Mouse (Mus musculus) megakaryocyte, adult 5-6 weeks (primary cell): ENCODE measurements around the gene Ncoa1. TPM values are rescaled to one million over a fixed set of nuclear protein-coding genes. Genes with fewer than 3 reads are reported as not detected.
"Not testable (repeated sequence)": the region's sequence is repeated elsewhere in the genome, so short reads cannot be mapped to it uniquely, and the experiment has no call there.

Experiments used
- ATAC-seq: 2 replicates; pipeline ENCODE4 v1.8.0; 2016; ENCODE audit warnings: mild to moderate bottlenecking, inconsistent platforms; ENCODE audit not compliant: poor library complexity, severe bottlenecking
- total RNA-seq, 2 experiments: library from RNA; stranded (forward) in 1 of 2; stranded (reverse) in 1 of 2; fragments of 153-499, 151-499 nt in 1 of 2; fragments of 221-1000, 200-1000 nt in 1 of 2; gene quantifications; 2 replicates each; pipeline versions ENCODE4 v1.2.3 to v1.2.4; 2015 to 2017

The Ncoa1 gene
- total RNA-seq, 2 experiments from 2014 or later, result 28.4 to 74.4 TPM

- ATAC-seq, result no peak
Observed at GRCm38 (mm10) chr12:4340325-4340924, 136.6 kb downstream of the Ncoa1 start.

- ATAC-seq, result no peak
Observed at GRCm38 (mm10) chr12:4323604-4324003, 153.4 kb downstream of the Ncoa1 start.

- no peak for ATAC-seq
Observed at GRCm38 (mm10) chr12:4322227-4322626, 154.8 kb downstream of the Ncoa1 start.

- ATAC-seq, result no peak
Observed at GRCm38 (mm10) chr12:4313824-4314223, 163.2 kb downstream of the Ncoa1 start.

- ATAC-seq, result no peak
Observed at GRCm38 (mm10) chr12:4306712-4307313, 170.2 kb downstream of the Ncoa1 start.

- no peak for ATAC-seq
Observed at GRCm38 (mm10) chr12:4299300-4299699, 177.7 kb downstream of the Ncoa1 start.

GRCm38 (mm10) chr12:4298626-4299025, 178.4 kb downstream of the Ncoa1 start:
- ATAC-seq, result no peak

GRCm38 (mm10) chr12:4295881-4296280, 181.1 kb downstream of the Ncoa1 start:
- ATAC-seq, result no peak

- no peak for ATAC-seq
Observed at GRCm38 (mm10) chr12:4295281-4295680, 181.7 kb downstream of the Ncoa1 start.

GRCm38 (mm10) chr12:4293813-4294212, 183.2 kb downstream of the Ncoa1 start:
- ATAC-seq, result no peak

- ATAC-seq, result 0 out of 2 replicates have a peak, but pooled peaks have one; percentile 5
Observed at GRCm38 (mm10) chr12:4285186-4285585, 191.8 kb downstream of the Ncoa1 start.

- ATAC-seq, result no peak; the same call in 1 of the 2 replicates
Observed at GRCm38 (mm10) chr12:4279878-4280277, 197.1 kb downstream of the Ncoa1 start.

GRCm38 (mm10) chr12:4278978-4279755, 197.8 kb downstream of the Ncoa1 start:
- ATAC-seq, result peak; percentile 77

- no peak for ATAC-seq
Observed at GRCm38 (mm10) chr12:4271078-4271477, 205.9 kb downstream of the Ncoa1 start.

GRCm38 (mm10) chr12:4267765-4268164, 209.2 kb downstream of the Ncoa1 start:
- ATAC-seq, result no peak

GRCm38 (mm10) chr12:4252742-4253655, 224.0 kb downstream of the Ncoa1 start:
- ATAC-seq, result 0 out of 2 replicates have a peak, but pooled peaks have one; percentile 12

- ATAC-seq, result no peak
Observed at GRCm38 (mm10) chr12:4249786-4250185, 227.2 kb downstream of the Ncoa1 start.

GRCm38 (mm10) chr12:4245742-4246141, 231.2 kb downstream of the Ncoa1 start:
- no peak for ATAC-seq

GRCm38 (mm10) chr12:4243805-4244204, 233.2 kb downstream of the Ncoa1 start:
- no peak for ATAC-seq

- ATAC-seq, result not testable (repeated sequence)
Observed at GRCm38 (mm10) chr12:4240281-4240680, 236.7 kb downstream of the Ncoa1 start.

GRCm38 (mm10) chr12:4237481-4237880, 239.5 kb downstream of the Ncoa1 start:
- no peak for ATAC-seq
